Mouse (Mus musculus) liver, embryonic 11.5 days (tissue): Measurements from ENCODE around the gene Bcas2. TPM values are rescaled to one million over a fixed set of nuclear protein-coding genes. Genes with fewer than 3 reads are reported as not detected.
"Not testable (repeated sequence)": the region's sequence is repeated elsewhere in the genome, so short reads cannot be mapped to it uniquely, and the experiment has no call there.

Source experiments
- ATAC-seq: fragments of 200-750 bp; cut with Nextera tagmentation; replicated peaks from 2 replicates; pipeline ENCODE4 v1.8.0; 2017; ENCODE audit warnings: moderate number of reproducible peaks, mild to moderate bottlenecking, moderate TSS enrichment, moderate library complexity; ENCODE audit not compliant: low FRiP score
- DNase-seq: peaks from one replicate; pipeline ENCODE4 v3.0.0-alpha.2; 2017; ENCODE audit warnings: low spot score
- H3K27ac ChIP-seq: fragments of 300-500 bp; sonication (generic); 2 replicates; pipeline ENCODE4 v1.5.1; 2014; ENCODE audit warnings: mild to moderate bottlenecking, low read depth, low read length, control low read depth
- H3K27me3 ChIP-seq: fragments of 300-500 bp; sonication (generic); replicated peaks from 2 replicates; pipeline ENCODE4 v1.6.1; 2014; ENCODE audit warnings: low read length, mixed read lengths; ENCODE audit not compliant: control insufficient read depth, insufficient read depth
- H3K36me3 ChIP-seq: fragments of 300-500 bp; sonication (generic); 2 replicates; pipeline ENCODE4 v1.6.1; 2014; ENCODE audit warnings: mild to moderate bottlenecking, low read length, moderate library complexity, mixed read lengths; ENCODE audit not compliant: control insufficient read depth, insufficient read depth
- H3K4me1 ChIP-seq: fragments of 300-500 bp; sonication (generic); replicated peaks from 2 replicates; pipeline ENCODE4 v1.6.1; 2014; ENCODE audit warnings: low read length, mixed read lengths; ENCODE audit not compliant: control insufficient read depth, insufficient read depth
- H3K4me2 ChIP-seq: fragments of 300-500 bp; sonication (generic); 2 replicates; pipeline ENCODE4 v1.6.1; 2014; ENCODE audit warnings: mild to moderate bottlenecking, control low read depth, moderate library complexity
- H3K4me3 ChIP-seq: fragments of 300-500 bp; sonication (generic); 2 replicates; pipeline ENCODE4 v1.5.1; 2014; ENCODE audit warnings: low read depth, low read length, control low read depth
- H3K9ac ChIP-seq: fragments of 300-500 bp; sonication (generic); 2 replicates; pipeline ENCODE4 v1.6.1; 2014; ENCODE audit warnings: low read depth, low read length, control low read depth
- H3K9me3 ChIP-seq: fragments of 300-500 bp; sonication (generic); 2 replicates; pipeline ENCODE4 v1.6.1; 2016; ENCODE audit warnings: low read length, inconsistent platforms, mixed read lengths; ENCODE audit not compliant: control insufficient read depth
- WGBS: fragments of 180-500 bp; shearing (Covaris S2); extraction: QIAGEN DNeasy Blood & Tissue Kit; methylation state at CpG from one replicate; pipeline ENCODE4 v1.1.7; 2014; 5-methylcytosine and 5-hydroxymethylcytosine counted together
- polyA plus RNA-seq: library from polyadenylated mRNA; unstranded; fragments of >200 nt; fragmentation: Nextera tagmentation; extraction: Ambion mirVana; gene quantifications from 2 replicates; pipeline ENCODE4 v1.2.1, GENCODE M21; 2014

Bcas2 gene
- polyA plus RNA-seq, 1 experiment from 2014 or later = 278 TPM

DNA sequence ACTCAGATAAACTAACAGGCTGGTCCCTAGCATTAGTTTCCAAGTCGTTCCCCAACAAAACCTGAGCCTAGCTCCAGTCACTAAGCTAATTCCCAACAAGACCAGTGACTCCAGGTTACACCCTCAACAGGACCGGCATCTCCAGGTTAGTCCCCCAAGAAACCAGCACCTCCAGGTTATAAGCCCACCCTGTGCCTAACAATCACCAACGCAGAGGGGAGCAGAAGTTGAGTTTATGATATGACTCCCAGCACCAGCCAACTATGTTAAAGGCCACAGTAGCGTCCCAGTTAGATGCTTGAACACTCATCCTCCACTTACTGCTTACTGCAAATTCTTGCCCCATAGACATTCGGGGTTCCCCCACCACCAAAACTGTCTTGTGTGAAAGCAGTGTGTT, 27.9 kb downstream of the Bcas2 start:
- ATAC-seq = no peak
- Histone ChIP-seq H3K4me2 (no peak overlapping the region), H3K36me3 (no peaks in the 10 kb centered on the region), H3K9ac (no peak overlapping the region), H3K4me3 (no peak overlapping the region), H3K9me3 (peaks cover 4% of the 10 kb centered on the region), H3K4me1 (peaks cover 15% of the 10 kb centered on the region), H3K27me3 (no peaks in the 10 kb centered on the region), H3K27ac (no peak overlapping the region)
- DNase-seq = no peak
- WGBS = 87% methylated on average over 5 of the region's 5 CpGs

DNA sequence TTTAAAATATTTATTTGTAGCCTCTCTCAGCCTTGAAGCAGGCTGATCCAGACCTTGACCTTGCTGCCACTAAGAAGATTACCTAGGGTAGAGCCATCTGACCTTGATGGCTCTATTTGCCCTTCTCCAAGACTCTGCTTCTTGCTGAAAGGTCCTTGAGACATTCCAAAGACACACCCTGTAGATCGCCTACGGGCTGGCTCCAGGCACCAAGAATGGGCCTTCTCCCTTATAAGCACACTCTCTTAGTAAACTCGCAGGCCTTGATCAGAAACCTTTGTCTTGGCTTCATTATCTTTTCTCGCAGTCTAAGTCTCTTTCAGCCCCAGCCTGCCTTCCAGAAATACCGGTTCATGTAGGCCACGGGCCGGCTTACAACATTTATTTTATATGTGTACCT, 29.6 kb downstream of the Bcas2 start:
- not testable (repeated sequence) for H3K9ac ChIP-seq, ATAC-seq
- WGBS = 95% methylated on average over 7 of the region's 7 CpGs

DNA sequence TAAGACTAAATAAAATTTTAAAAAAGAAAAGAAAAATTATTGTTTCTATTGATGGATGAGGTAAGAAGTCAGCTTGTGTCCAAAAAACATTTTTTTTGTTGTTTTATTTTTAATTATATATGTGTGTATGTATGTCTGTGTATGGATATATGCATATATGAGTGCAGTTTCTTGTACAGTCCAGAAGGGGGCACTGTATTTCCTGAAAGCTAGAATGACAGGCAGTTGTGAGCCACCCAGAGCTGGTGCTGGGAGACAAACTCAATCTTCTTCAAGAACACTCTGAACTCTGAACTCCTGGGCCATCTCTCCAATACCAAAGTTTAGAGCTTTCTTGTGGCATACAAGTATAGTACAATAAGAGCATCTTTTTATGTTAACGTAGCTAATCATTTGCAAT, 32.1 kb downstream of the Bcas2 start:
- no peak for ATAC-seq
- DNase-seq = no peak
- no peaks in the 10 kb centered on the region for H3K27me3 ChIP-seq
- H3K9me3 ChIP-seq = peaks cover 4% of the 10 kb centered on the region
- H3K36me3 ChIP-seq = no peaks in the 10 kb centered on the region
- H3K4me1 ChIP-seq = no peaks in the 10 kb centered on the region
- H3K9ac ChIP-seq = no peak overlapping the region
- WGBS = 90% methylated on average over 1 of the region's 1 CpGs
- H3K27ac ChIP-seq = no peak overlapping the region
- no peak overlapping the region for H3K4me2 ChIP-seq
- H3K4me3 ChIP-seq = no peak overlapping the region

More for the DNA sequence above, 29.6 kb downstream of the Bcas2 start:
- H3K4me3 ChIP-seq, H3K9me3 ChIP-seq, H3K27ac ChIP-seq, H3K4me2 ChIP-seq, H3K27me3 ChIP-seq, H3K36me3 ChIP-seq, DNase-seq: not testable (repeated sequence)
- H3K4me1 ChIP-seq = peaks cover 13% of the 10 kb centered on the region

DNA sequence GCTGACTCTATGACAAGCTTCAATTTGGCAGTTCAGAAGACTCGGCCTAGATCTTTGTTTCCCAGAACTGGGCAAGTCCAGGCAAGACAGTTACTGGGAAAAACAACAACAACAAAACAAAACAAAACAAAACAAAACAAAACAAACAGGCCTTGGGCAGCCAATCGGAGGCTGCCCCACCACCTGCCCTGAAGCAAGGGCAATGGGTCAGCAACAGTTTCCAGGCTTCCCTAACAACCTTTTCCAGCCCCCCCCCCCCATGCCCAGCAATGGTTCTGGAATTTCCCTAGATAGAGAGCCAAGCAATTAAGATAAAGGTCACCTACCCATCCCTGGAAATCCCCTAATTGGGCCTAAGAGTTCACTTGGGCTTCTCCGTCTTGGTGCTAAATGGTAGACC, 33.0 kb downstream of the Bcas2 start:
- DNase-seq = no peak
- H3K9me3 ChIP-seq = peaks cover 4% of the 10 kb centered on the region
- no peaks in the 10 kb centered on the region for H3K4me1 ChIP-seq
- no peaks in the 10 kb centered on the region for H3K27me3 ChIP-seq
- H3K4me3 ChIP-seq = no peak overlapping the region
- H3K9ac ChIP-seq = no peak overlapping the region
- H3K27ac ChIP-seq = no peak overlapping the region
- 86% methylated on average over 3 of the region's 3 CpGs for WGBS
- H3K36me3 ChIP-seq = no peaks in the 10 kb centered on the region
- no peak for ATAC-seq
- no peak overlapping the region for H3K4me2 ChIP-seq

DNA sequence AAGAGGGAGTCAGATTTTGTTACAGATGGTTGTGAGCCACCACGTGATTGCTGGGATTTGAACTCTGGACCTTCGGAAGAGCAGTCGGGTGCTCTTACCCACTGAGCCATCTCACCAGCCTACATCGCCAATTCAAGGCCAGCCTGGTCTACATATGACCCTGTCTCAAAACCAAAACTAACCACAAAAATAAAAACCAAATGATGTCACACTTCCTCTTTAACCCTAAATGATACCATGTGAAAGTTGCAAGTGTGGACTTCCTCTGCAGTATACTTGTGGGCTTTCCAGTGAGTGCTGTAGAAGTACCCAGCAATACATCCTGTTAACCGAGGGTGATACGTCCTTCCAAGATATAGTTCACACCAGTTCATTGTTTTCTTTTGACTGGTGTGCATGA, 34.9 kb downstream of the Bcas2 start:
- H3K4me3 ChIP-seq = no peak overlapping the region
- no peak overlapping the region for H3K9ac ChIP-seq
- DNase-seq (no peak), ATAC-seq (no peak)
- H3K4me1 ChIP-seq = no peaks in the 10 kb centered on the region
- 62% methylated on average over 6 of the region's 6 CpGs for WGBS
- H3K9me3 ChIP-seq = no peaks in the 10 kb centered on the region
- no peak overlapping the region for H3K27ac ChIP-seq
- no peaks in the 10 kb centered on the region for H3K27me3 ChIP-seq
- no peaks in the 10 kb centered on the region for H3K36me3 ChIP-seq
- no peak overlapping the region for H3K4me2 ChIP-seq

DNA sequence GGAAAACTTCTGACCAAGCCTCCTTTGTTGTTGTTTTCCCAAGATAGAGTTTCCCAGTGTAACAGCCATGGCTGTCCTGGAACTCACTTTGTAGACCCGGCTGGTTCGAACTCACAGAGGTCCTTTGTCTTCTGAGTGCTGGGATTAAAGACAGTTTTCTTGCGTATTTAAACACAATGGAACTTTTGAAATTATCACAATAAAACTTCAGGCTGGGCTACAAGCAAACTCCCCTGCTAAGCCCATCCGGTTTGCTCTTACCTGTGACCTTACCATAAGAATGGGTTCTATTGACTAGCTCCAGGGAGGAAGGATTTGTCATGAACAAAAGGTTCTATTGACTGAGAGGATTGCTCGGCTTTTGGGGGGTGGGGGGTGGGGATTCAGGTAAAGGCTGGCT, 36.3 kb downstream of the Bcas2 start:
- H3K4me1 ChIP-seq = no peaks in the 10 kb centered on the region; the same call in 1 of the 2 replicates
- no peak overlapping the region for H3K4me3 ChIP-seq
- H3K27me3 ChIP-seq = no peaks in the 10 kb centered on the region
- H3K27ac ChIP-seq = no peak overlapping the region
- no peak for ATAC-seq
- H3K36me3 ChIP-seq = no peaks in the 10 kb centered on the region
- H3K4me2 ChIP-seq = no peak overlapping the region
- no peak overlapping the region for H3K9ac ChIP-seq
- no peaks in the 10 kb centered on the region for H3K9me3 ChIP-seq
- WGBS = 62% methylated on average over 5 of the region's 5 CpGs
- DNase-seq = no peak

DNA sequence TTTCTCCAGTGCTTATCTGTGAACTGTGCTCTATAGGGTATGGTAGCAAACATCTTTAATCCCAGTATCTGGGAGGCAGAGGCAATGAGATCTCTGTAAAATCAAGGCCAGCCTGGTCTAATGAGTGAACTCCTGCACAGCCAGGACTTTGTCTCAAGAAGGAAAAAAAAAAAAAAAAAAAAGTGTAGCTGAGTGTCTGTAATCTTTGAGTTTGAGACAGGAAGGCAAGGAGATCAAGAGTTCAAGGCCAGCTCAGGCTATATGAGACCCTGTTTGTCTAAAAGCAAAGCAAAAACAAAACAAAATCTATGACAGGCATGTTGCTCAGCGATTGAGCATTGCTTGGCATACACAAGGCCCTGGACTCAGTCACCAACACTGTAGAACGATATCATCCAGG, 36.8 kb downstream of the Bcas2 start:
- H3K27ac ChIP-seq = no peak overlapping the region
- no peak for DNase-seq
- no peak overlapping the region for H3K4me3 ChIP-seq
- WGBS = 71% methylated on average over 2 of the region's 2 CpGs
- H3K9me3 ChIP-seq = no peaks in the 10 kb centered on the region
- H3K4me1 ChIP-seq = no peaks in the 10 kb centered on the region; the same call in 1 of the 2 replicates
- ATAC-seq = no peak
- H3K36me3 ChIP-seq = no peaks in the 10 kb centered on the region
- no peak overlapping the region for H3K4me2 ChIP-seq
- H3K27me3 ChIP-seq = no peaks in the 10 kb centered on the region
- no peak overlapping the region for H3K9ac ChIP-seq

DNA sequence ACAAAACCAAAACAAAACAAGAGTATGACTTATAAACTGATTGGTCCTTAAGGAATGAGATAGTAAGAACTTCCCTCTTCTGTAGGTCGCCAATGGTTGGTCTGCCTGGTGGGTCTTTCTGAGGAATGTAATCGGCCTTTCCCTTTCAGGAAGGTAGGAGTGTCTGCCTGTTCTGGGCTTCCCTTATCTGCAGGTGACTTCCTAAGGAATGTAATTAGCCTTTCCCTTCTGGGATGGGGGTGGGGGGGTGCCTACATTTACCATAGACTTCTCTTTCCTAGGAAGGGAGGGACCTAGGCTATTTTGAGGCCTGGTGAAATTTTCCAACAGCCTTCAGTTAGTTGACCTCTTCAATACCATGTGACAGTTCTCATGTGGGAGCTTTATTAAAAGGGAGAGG, 39.6 kb downstream of the Bcas2 start:
- no peak for ATAC-seq
- no peak for DNase-seq
- no peak overlapping the region for H3K4me3 ChIP-seq
- H3K9me3 ChIP-seq = no peaks in the 10 kb centered on the region
- no peak overlapping the region for H3K4me2 ChIP-seq
- no peaks in the 10 kb centered on the region for H3K36me3 ChIP-seq
- H3K4me1 ChIP-seq = no peaks in the 10 kb centered on the region; the same call in 1 of the 2 replicates
- H3K27me3 ChIP-seq = no peaks in the 10 kb centered on the region
- no peak overlapping the region for H3K27ac ChIP-seq
- WGBS = 63% methylated on average over 2 of the region's 2 CpGs
- no peak overlapping the region for H3K9ac ChIP-seq

DNA sequence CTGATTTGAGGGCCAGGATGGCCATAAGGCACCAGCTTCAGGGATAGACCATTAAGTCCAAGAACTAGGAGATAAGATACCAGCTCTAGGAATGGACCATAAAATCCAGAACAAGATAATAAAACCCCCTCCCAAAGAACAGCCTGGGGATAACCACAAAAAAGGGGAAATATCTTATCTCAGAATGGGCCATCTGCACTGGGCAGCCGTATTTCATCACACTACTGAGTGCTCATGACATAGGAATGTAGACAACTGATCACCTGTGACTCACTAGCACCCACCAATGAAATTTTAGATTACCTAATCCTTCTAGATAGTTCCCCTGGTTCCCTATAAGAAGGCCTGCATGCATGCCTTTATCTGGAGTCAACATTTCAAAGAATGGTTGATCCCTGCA, 40.7 kb downstream of the Bcas2 start:
- Histone ChIP-seq H3K36me3 (no peaks in the 10 kb centered on the region), H3K4me1 (no peaks in the 10 kb centered on the region; the same call in 1 of the 2 replicates), H3K27me3 (no peaks in the 10 kb centered on the region), H3K4me3 (no peak overlapping the region), H3K9ac (no peak overlapping the region), H3K9me3 (no peaks in the 10 kb centered on the region), H3K4me2 (no peak overlapping the region), H3K27ac (no peak overlapping the region)
- DNase-seq = no peak
- WGBS = 32% methylated on average over 1 of the region's 1 CpGs
- no peak for ATAC-seq
